In the genomic region with DNA sequence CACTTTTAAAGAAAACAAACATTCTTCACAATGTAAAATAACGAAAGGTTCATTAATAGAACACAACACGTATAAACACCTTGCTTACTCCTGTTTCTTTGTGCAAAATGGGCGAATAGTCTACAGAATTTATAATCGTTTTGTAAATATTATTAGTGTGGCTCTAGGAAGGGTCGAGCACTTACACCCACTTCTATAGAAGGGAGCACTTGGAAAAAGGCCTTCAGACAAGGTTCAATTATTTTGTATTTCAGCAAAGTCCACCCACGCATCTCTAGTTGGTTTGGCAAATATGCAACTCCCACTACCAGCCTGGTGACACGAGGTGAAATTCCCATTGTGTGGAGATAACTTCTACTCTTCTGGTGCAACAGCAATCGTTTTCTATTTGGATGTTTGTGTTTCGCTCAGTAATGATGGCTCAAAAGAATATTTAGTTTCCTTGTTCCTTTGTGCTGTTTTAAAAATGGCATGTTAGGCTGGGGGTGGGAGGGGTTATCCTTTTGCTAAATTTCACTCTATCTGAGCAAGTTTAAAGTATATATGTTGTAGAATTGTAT, we compare ENCODE assay signal across 21 mouse cellular contexts. TPM values are rescaled to one million over a fixed set of nuclear protein-coding genes. Genes with fewer than 3 reads are reported as not detected.
DNase-seq lines count a peak whose midpoint lies in the region; ATAC-seq and TF ChIP-seq lines count a peak whose summit lies in the region.
"Had no signal": no experiment of that assay in that cellular context is flagged by ENCODE, and none has a peak within 500 bp of the region (broad histone marks: within the 10 kb centered on the region; RNA-seq: fewer than 3 reads in every experiment).

No protein-coding gene starts in this region.

- peak overlapping the region; percentile 32; the same call in 1 of the 2 replicates for H3K4me3 ChIP-seq in intestine, embryonic 14.5 days (ENCODE audit: low read depth, low read length)
- H3K4me3 ChIP-seq in intestine, postnatal 0 days (ENCODE audit: low read depth, low read length): no peak overlapping the region
- peak overlapping the region; percentile 19; the same call in 1 of the 2 replicates for H3K4me3 ChIP-seq in stomach, embryonic 14.5 days (ENCODE audit: low read depth, low read length)
- no peak overlapping the region for H3K4me3 ChIP-seq in stomach, postnatal 0 days (ENCODE audit: low read depth, low read length)
- H3K4me3 ChIP-seq in hindbrain, embryonic 16.5 days (ENCODE audit: low read length): peak overlapping the region; percentile 29
- no peak overlapping the region for H3K4me3 ChIP-seq in neural tube, embryonic 15.5 days (replicated peaks)
- H3K4me3 ChIP-seq: erythroblast, embryonic 14.5 days had no signal

- peak; percentile 52 for DNase-seq in intestine, embryonic 14.5 days (ENCODE audit: low spot score)
- no peak for DNase-seq in stomach, postnatal 0 days (ENCODE audit: low spot score)
- no peak for DNase-seq in gastrocnemius, postnatal 25 days
- DNase-seq: cerebellum, adult 18-20 months; gastrocnemius, postnatal 36 days; heart, postnatal 36 days; kidney, postnatal 14 days; layer of hippocampus, adult 9-11 months; left cerebral cortex, postnatal 4 days; right cerebral cortex, postnatal 4 days had no signal

- no peaks in the 10 kb centered on the region for H3K36me3 ChIP-seq in intestine, embryonic 14.5 days (ENCODE audit: control insufficient read depth, insufficient read depth, low read length)
- no peaks in the 10 kb centered on the region for H3K36me3 ChIP-seq in intestine, postnatal 0 days (ENCODE audit: control insufficient read depth, insufficient read depth)
- H3K36me3 ChIP-seq in stomach, embryonic 14.5 days (ENCODE audit: control insufficient read depth, insufficient read depth, low read length): no peaks in the 10 kb centered on the region
- H3K36me3 ChIP-seq in stomach, postnatal 0 days (ENCODE audit: control insufficient read depth, insufficient read depth, low read length): no peaks in the 10 kb centered on the region
- no peaks in the 10 kb centered on the region for H3K36me3 ChIP-seq in hindbrain, embryonic 16.5 days (ENCODE audit: control insufficient read depth, insufficient read depth, low read length)
- 0 out of 2 replicates have a peak, but pooled peaks cover 6% of the 10 kb centered on the region for H3K36me3 ChIP-seq in neural tube, embryonic 15.5 days
- H3K36me3 ChIP-seq: heart, embryonic 12.5 days had no signal

- no peak for TF ChIP-seq EP300 in stomach, postnatal 0 days (optimal IDR thresholded peaks at IDR 0.05)

- TF ChIP-seq CTCF in intestine, postnatal 0 days (IDR thresholded peaks at IDR 0.05; ENCODE audit: low read depth): no peak
- no peak for TF ChIP-seq CTCF in stomach, postnatal 0 days (IDR thresholded peaks at IDR 0.05; ENCODE audit: low read depth)

- no peaks in the 10 kb centered on the region for H3K9me3 ChIP-seq in intestine, embryonic 14.5 days (ENCODE audit: control insufficient read depth, low read length)
- no peaks in the 10 kb centered on the region for H3K9me3 ChIP-seq in intestine, postnatal 0 days (ENCODE audit: control insufficient read depth)
- no peaks in the 10 kb centered on the region for H3K9me3 ChIP-seq in stomach, embryonic 14.5 days (ENCODE audit: control insufficient read depth, low read depth, low read length)
- no peaks in the 10 kb centered on the region for H3K9me3 ChIP-seq in stomach, postnatal 0 days (ENCODE audit: control insufficient read depth, low read length)
- no peaks in the 10 kb centered on the region for H3K9me3 ChIP-seq in hindbrain, embryonic 16.5 days (ENCODE audit: control insufficient read depth, low read length)
- no peaks in the 10 kb centered on the region for H3K9me3 ChIP-seq in neural tube, embryonic 15.5 days (replicated peaks)
- H3K9me3 ChIP-seq: heart, embryonic 12.5 days had no signal

- no peak for ATAC-seq in intestine, embryonic 14.5 days (replicated peaks; ENCODE audit: low FRiP score, low TSS enrichment, low read depth)
- no peak for ATAC-seq in intestine, postnatal 0 days
- ATAC-seq in stomach, embryonic 14.5 days (ENCODE audit: insufficient number of reproducible peaks, insufficient read depth, low FRiP score, low read depth): no peak
- no peak for ATAC-seq in stomach, postnatal 0 days (ENCODE audit: low FRiP score, low TSS enrichment)
- ATAC-seq in hindbrain, embryonic 16.5 days: no peak
- ATAC-seq in neural tube, embryonic 15.5 days (ENCODE audit: low FRiP score): no peak
- no peak for ATAC-seq in granulocyte monocyte progenitor cell, adult 5-6 weeks (replicated peaks; ENCODE audit: poor library complexity, severe bottlenecking)
- ATAC-seq: lung, postnatal 0 days; Patski had no signal

- 31% methylated on average over 9 of the region's 9 CpGs for WGBS in intestine, embryonic 14.5 days
- 36% methylated on average over 9 of the region's 9 CpGs for WGBS in intestine, postnatal 0 days
- 19% methylated on average over 9 of the region's 9 CpGs for WGBS in stomach, embryonic 14.5 days
- 22% methylated on average over 9 of the region's 9 CpGs for WGBS in stomach, postnatal 0 days
- WGBS in hindbrain, embryonic 16.5 days: 9% methylated on average over 9 of the region's 9 CpGs
- WGBS in neural tube, embryonic 15.5 days: 14% methylated on average over 9 of the region's 9 CpGs

- H3K4me2 ChIP-seq in intestine, embryonic 14.5 days (ENCODE audit: low read length): peak overlapping the region; percentile 13; the same call in 1 of the 2 replicates
- H3K4me2 ChIP-seq in intestine, postnatal 0 days (replicated peaks; ENCODE audit: low read depth): no peak overlapping the region
- H3K4me2 ChIP-seq in stomach, embryonic 14.5 days (replicated peaks; ENCODE audit: low read depth, low read length): no peak overlapping the region
- H3K4me2 ChIP-seq in stomach, postnatal 0 days (replicated peaks; ENCODE audit: low read depth): no peak overlapping the region
- H3K4me2 ChIP-seq in hindbrain, embryonic 16.5 days (ENCODE audit: low read length): peak overlapping the region; percentile 50
- peak overlapping the region; percentile 62; the same call in 1 of the 2 replicates for H3K4me2 ChIP-seq in neural tube, embryonic 15.5 days

- peaks cover 94% of the 10 kb centered on the region for H3K27me3 ChIP-seq in intestine, embryonic 14.5 days (replicated peaks; ENCODE audit: control insufficient read depth, insufficient read depth, low read length)
- H3K27me3 ChIP-seq in intestine, postnatal 0 days (replicated peaks; ENCODE audit: control insufficient read depth, insufficient read depth, low read length): peaks cover 96% of the 10 kb centered on the region
- H3K27me3 ChIP-seq in stomach, embryonic 14.5 days (ENCODE audit: control insufficient read depth, insufficient read depth, low read length): peaks cover 88% of the 10 kb centered on the region
- H3K27me3 ChIP-seq in stomach, postnatal 0 days (ENCODE audit: control insufficient read depth, insufficient read depth, low read length): peaks cover 58% of the 10 kb centered on the region
- H3K27me3 ChIP-seq in hindbrain, embryonic 16.5 days (replicated peaks; ENCODE audit: control insufficient read depth, insufficient read depth, low read length): peaks cover 35% of the 10 kb centered on the region
- H3K27me3 ChIP-seq in neural tube, embryonic 15.5 days (replicated peaks): no peaks in the 10 kb centered on the region

- H3K27ac ChIP-seq in intestine, embryonic 14.5 days (ENCODE audit: low read depth): 0 out of 2 replicates have a peak overlapping the region, but pooled peaks have one; percentile 39
- no peak overlapping the region for H3K27ac ChIP-seq in intestine, postnatal 0 days (ENCODE audit: low read depth, low read length)
- H3K27ac ChIP-seq in stomach, embryonic 14.5 days (ENCODE audit: low read length): no peak overlapping the region
- no peak overlapping the region for H3K27ac ChIP-seq in stomach, postnatal 0 days (replicated peaks)
- peak overlapping the region; percentile 79 for H3K27ac ChIP-seq in hindbrain, embryonic 16.5 days (ENCODE audit: low read depth, low read length)
- peak overlapping the region; percentile 78 for H3K27ac ChIP-seq in neural tube, embryonic 15.5 days (replicated peaks)
- H3K27ac ChIP-seq: liver, embryonic 14.5 days had no signal

- peak overlapping the region; percentile 32; the same call in 1 of the 2 replicates for H3K9ac ChIP-seq in intestine, embryonic 14.5 days (ENCODE audit: low read length)
- no peak overlapping the region for H3K9ac ChIP-seq in intestine, postnatal 0 days (ENCODE audit: low read depth, low read length)
- H3K9ac ChIP-seq in stomach, embryonic 14.5 days (replicated peaks; ENCODE audit: low read depth, low read length): no peak overlapping the region
- H3K9ac ChIP-seq in stomach, postnatal 0 days (ENCODE audit: low read length): no peak overlapping the region
- no peak overlapping the region; the same call in 1 of the 2 replicates for H3K9ac ChIP-seq in hindbrain, embryonic 16.5 days (ENCODE audit: low read depth, low read length)
- no peak overlapping the region for H3K9ac ChIP-seq in neural tube, embryonic 15.5 days (replicated peaks)
- H3K9ac ChIP-seq: heart, embryonic 12.5 days; liver, embryonic 14.5 days had no signal

- 0 out of 2 replicates have a peak, but pooled peaks cover 9% of the 10 kb centered on the region for H3K4me1 ChIP-seq in intestine, embryonic 14.5 days (replicated peaks; ENCODE audit: control insufficient read depth, insufficient read depth, low read length)
- no peaks in the 10 kb centered on the region for H3K4me1 ChIP-seq in intestine, postnatal 0 days (replicated peaks; ENCODE audit: control insufficient read depth, insufficient read depth, low read length)
- H3K4me1 ChIP-seq in stomach, embryonic 14.5 days (ENCODE audit: control insufficient read depth, insufficient read depth, low read length): peaks cover 10% of the 10 kb centered on the region; the same call in 1 of the 2 replicates
- no peaks in the 10 kb centered on the region; the same call in 1 of the 2 replicates for H3K4me1 ChIP-seq in stomach, postnatal 0 days (replicated peaks; ENCODE audit: control insufficient read depth, insufficient read depth)
- H3K4me1 ChIP-seq in hindbrain, embryonic 16.5 days (ENCODE audit: control insufficient read depth, insufficient read depth, low read depth, low read length): peaks cover 9% of the 10 kb centered on the region; the same call in 1 of the 2 replicates
- peaks cover 72% of the 10 kb centered on the region for H3K4me1 ChIP-seq in neural tube, embryonic 15.5 days

RNA-seq across cellular contexts. Expression of a gene that starts 14.3 kb away (rescaled TPM):
- 0.62 TPM in 1 of 2 replicates, not detected in the other for polyA plus RNA-seq in intestine, embryonic 14.5 days (2014; fragmentation: Nextera tagmentation; extraction: Ambion mirVana)
- not detected in 2 replicates for polyA plus RNA-seq in intestine, postnatal 0 days (2015; fragmentation: Nextera tagmentation; extraction: Ambion mirVana)
- 0.13 TPM in 1 of 2 replicates, not detected in the other for polyA plus RNA-seq in stomach, embryonic 14.5 days (2014; fragmentation: Nextera tagmentation; extraction: Ambion mirVana)
- not detected in 2 replicates for polyA plus RNA-seq in stomach, postnatal 0 days (2015; fragmentation: Nextera tagmentation; extraction: Ambion mirVana)
- 1.1 and 1.3 TPM in 2 replicates for polyA plus RNA-seq in hindbrain, embryonic 16.5 days (2015; fragmentation: Nextera tagmentation; extraction: Ambion mirVana)
- polyA plus RNA-seq in neural tube, embryonic 15.5 days (2015; fragmentation: Nextera tagmentation; extraction: Ambion mirVana): 1.7 and 2.1 TPM in 2 replicates
- not detected for total RNA-seq in gastrocnemius, postnatal 25 days (2021)
- total RNA-seq in granulocyte monocyte progenitor cell, adult 5-6 weeks (2014; fragmentation: Nextera tagmentation): not detected in 2 replicates
- total RNA-seq in granulocyte monocyte progenitor cell, adult 5-6 weeks (2017): not detected in 2 replicates
- total RNA-seq: gastrocnemius, postnatal 36 days; heart, postnatal 36 days; left cerebral cortex, postnatal 4 days had no signal
- polyA plus RNA-seq: erythroblast, embryonic 14.5 days; heart, embryonic 12.5 days; liver, embryonic 14.5 days; lung, postnatal 0 days; Patski had no signal

RNA-seq across cellular contexts. Expression of a gene that starts 22.0 kb away (rescaled TPM):
- 0.38 and 0.66 TPM in 2 replicates for polyA plus RNA-seq in intestine, embryonic 14.5 days (2014; fragmentation: Nextera tagmentation; extraction: Ambion mirVana)
- 0.17 TPM in 1 of 2 replicates, not detected in the other for polyA plus RNA-seq in intestine, postnatal 0 days (2015; fragmentation: Nextera tagmentation; extraction: Ambion mirVana)
- 0.10 TPM in 1 of 2 replicates, not detected in the other for polyA plus RNA-seq in stomach, embryonic 14.5 days (2014; fragmentation: Nextera tagmentation; extraction: Ambion mirVana)
- polyA plus RNA-seq in stomach, postnatal 0 days (2015; fragmentation: Nextera tagmentation; extraction: Ambion mirVana): not detected in 2 replicates
- 0.45 and 0.72 TPM in 2 replicates for polyA plus RNA-seq in hindbrain, embryonic 16.5 days (2015; fragmentation: Nextera tagmentation; extraction: Ambion mirVana)
- polyA plus RNA-seq in neural tube, embryonic 15.5 days (2015; fragmentation: Nextera tagmentation; extraction: Ambion mirVana): 0.96 and 2.0 TPM in 2 replicates
- under 1 TPM in 1 of 2 experiments, not detected in 1; 0.27 TPM for total RNA-seq in gastrocnemius, postnatal 25 days (2021)
- not detected in 2 replicates for total RNA-seq in granulocyte monocyte progenitor cell, adult 5-6 weeks (2014; fragmentation: Nextera tagmentation)
- not detected in 2 replicates for total RNA-seq in granulocyte monocyte progenitor cell, adult 5-6 weeks (2017)
- total RNA-seq: heart, postnatal 36 days; left cerebral cortex, postnatal 4 days had no signal
- polyA plus RNA-seq: cortical plate, adult 2 months; erythroblast, embryonic 14.5 days; heart, embryonic 12.5 days; liver, embryonic 14.5 days; lung, postnatal 0 days had no signal

RNA-seq across cellular contexts. Expression of a gene that starts 36.8 kb away (rescaled TPM):
- 1.6 and 2.9 TPM in 2 replicates for polyA plus RNA-seq in intestine, embryonic 14.5 days (2014; fragmentation: Nextera tagmentation; extraction: Ambion mirVana)
- polyA plus RNA-seq in intestine, postnatal 0 days (2015; fragmentation: Nextera tagmentation; extraction: Ambion mirVana): 0.20 and 0.51 TPM in 2 replicates
- polyA plus RNA-seq in stomach, embryonic 14.5 days (2014; fragmentation: Nextera tagmentation; extraction: Ambion mirVana): 0.81 and 0.87 TPM in 2 replicates
- 0.08 and 0.19 TPM in 2 replicates for polyA plus RNA-seq in stomach, postnatal 0 days (2015; fragmentation: Nextera tagmentation; extraction: Ambion mirVana)
- 2.2 and 2.3 TPM in 2 replicates for polyA plus RNA-seq in hindbrain, embryonic 16.5 days (2015; fragmentation: Nextera tagmentation; extraction: Ambion mirVana)
- polyA plus RNA-seq in neural tube, embryonic 15.5 days (2015; fragmentation: Nextera tagmentation; extraction: Ambion mirVana): 4.3 and 4.5 TPM in 2 replicates
- 1 to 10 TPM; 1.4 to 2.2 TPM for total RNA-seq in gastrocnemius, postnatal 25 days (2021)
- total RNA-seq in granulocyte monocyte progenitor cell, adult 5-6 weeks (2014; fragmentation: Nextera tagmentation): not detected in 2 replicates
- not detected in 2 replicates for total RNA-seq in granulocyte monocyte progenitor cell, adult 5-6 weeks (2017)
- total RNA-seq: left cerebral cortex, postnatal 4 days had no signal
- polyA plus RNA-seq: cortical plate, adult 2 months; lung, postnatal 0 days had no signal

RNA-seq across cellular contexts. Expression of a gene that starts 36.8 kb away (rescaled TPM):
- polyA plus RNA-seq in intestine, embryonic 14.5 days (2014; fragmentation: Nextera tagmentation; extraction: Ambion mirVana): 27.6 and 27.8 TPM in 2 replicates
- 3.2 and 3.3 TPM in 2 replicates for polyA plus RNA-seq in intestine, postnatal 0 days (2015; fragmentation: Nextera tagmentation; extraction: Ambion mirVana)
- 14.5 and 16.2 TPM in 2 replicates for polyA plus RNA-seq in stomach, embryonic 14.5 days (2014; fragmentation: Nextera tagmentation; extraction: Ambion mirVana)
- polyA plus RNA-seq in stomach, postnatal 0 days (2015; fragmentation: Nextera tagmentation; extraction: Ambion mirVana): 1.3 and 1.5 TPM in 2 replicates
- polyA plus RNA-seq in hindbrain, embryonic 16.5 days (2015; fragmentation: Nextera tagmentation; extraction: Ambion mirVana): 43.8 and 48.0 TPM in 2 replicates
- polyA plus RNA-seq in neural tube, embryonic 15.5 days (2015; fragmentation: Nextera tagmentation; extraction: Ambion mirVana): 14.5 and 29.1 TPM in 2 replicates
- total RNA-seq in gastrocnemius, postnatal 25 days (2021): not detected
- total RNA-seq in granulocyte monocyte progenitor cell, adult 5-6 weeks (2014; fragmentation: Nextera tagmentation): not detected in 2 replicates
- not detected in 2 replicates for total RNA-seq in granulocyte monocyte progenitor cell, adult 5-6 weeks (2017)
- total RNA-seq: heart, postnatal 36 days; left cerebral cortex, postnatal 4 days had no signal
- polyA plus RNA-seq: cortical plate, adult 2 months; erythroblast, embryonic 14.5 days; lung, postnatal 0 days had no signal

RNA-seq across cellular contexts. Expression of a gene that starts 44.1 kb away (rescaled TPM):
- 6.1 and 8.4 TPM in 2 replicates for polyA plus RNA-seq in intestine, embryonic 14.5 days (2014; fragmentation: Nextera tagmentation; extraction: Ambion mirVana)
- polyA plus RNA-seq in intestine, postnatal 0 days (2015; fragmentation: Nextera tagmentation; extraction: Ambion mirVana): 2.2 and 2.7 TPM in 2 replicates
- polyA plus RNA-seq in stomach, embryonic 14.5 days (2014; fragmentation: Nextera tagmentation; extraction: Ambion mirVana): 2.6 and 2.9 TPM in 2 replicates
- polyA plus RNA-seq in stomach, postnatal 0 days (2015; fragmentation: Nextera tagmentation; extraction: Ambion mirVana): 1.3 TPM in 2 replicates
- 0.66 and 1.1 TPM in 2 replicates for polyA plus RNA-seq in hindbrain, embryonic 16.5 days (2015; fragmentation: Nextera tagmentation; extraction: Ambion mirVana)
- polyA plus RNA-seq in neural tube, embryonic 15.5 days (2015; fragmentation: Nextera tagmentation; extraction: Ambion mirVana): 12.4 and 12.5 TPM in 2 replicates
- 10 to 100 TPM; 11.7 to 30.6 TPM for total RNA-seq in gastrocnemius, postnatal 25 days (2021)
- total RNA-seq in granulocyte monocyte progenitor cell, adult 5-6 weeks (2014; fragmentation: Nextera tagmentation): not detected in 2 replicates
- total RNA-seq in granulocyte monocyte progenitor cell, adult 5-6 weeks (2017): not detected in 2 replicates
- polyA plus RNA-seq: cortical plate, adult 2 months; erythroblast, embryonic 14.5 days had no signal

Comparison
In these comparisons a context has a peak if more than half of its experiments do, and no peak if none do; other contexts are left out.
1. H3K27ac ChIP-seq: peak in intestine, embryonic 14.5 days (single experiment), hindbrain, embryonic 16.5 days (single experiment) and neural tube, embryonic 15.5 days (single experiment); none in intestine, postnatal 0 days (single experiment), stomach, embryonic 14.5 days (single experiment) and stomach, postnatal 0 days (single experiment).
2. H3K4me2 ChIP-seq: peak in intestine, embryonic 14.5 days (single experiment), hindbrain, embryonic 16.5 days (single experiment) and neural tube, embryonic 15.5 days (single experiment); none in intestine, postnatal 0 days (single experiment), stomach, embryonic 14.5 days (single experiment) and stomach, postnatal 0 days (single experiment).
3. H3K4me3 ChIP-seq: peak in intestine, embryonic 14.5 days (single experiment), stomach, embryonic 14.5 days (single experiment) and hindbrain, embryonic 16.5 days (single experiment); none in intestine, postnatal 0 days (single experiment), stomach, postnatal 0 days (single experiment) and neural tube, embryonic 15.5 days (single experiment).